Mouse (Mus musculus): ENCODE measurements around the gene Fhit. TPM values are rescaled to one million over a fixed set of nuclear protein-coding genes. Genes with fewer than 3 reads are reported as not detected.

Fhit gene
- polyA plus RNA-seq, 1 experiment: 0.25 TPM

- no peaks in the 10 kb centered on the region for H3K4me1 ChIP-seq
- no peak for TF ChIP-seq FLI1 (IDR thresholded peaks at IDR 0.05; ENCODE audit: low read length)
- TF ChIP-seq GATA1 (IDR thresholded peaks at IDR 0.05; ENCODE audit: borderline replicate concordance, low read length): no peak
- peaks cover 5% of the 10 kb centered on the region; the same call in 1 of the 2 replicates for H3K9me3 ChIP-seq
- H3K4me3 ChIP-seq (replicated peaks): no peak overlapping the region
- H3K36me3 ChIP-seq (replicated peaks; ENCODE audit: low read length): no peaks in the 10 kb centered on the region
- no peaks in the 10 kb centered on the region for H3K27me3 ChIP-seq (replicated peaks)
Observed at GRCm38 (mm10) chr14:9787389-9787788, 1374.4 kb downstream of the Fhit start.

DNA sequence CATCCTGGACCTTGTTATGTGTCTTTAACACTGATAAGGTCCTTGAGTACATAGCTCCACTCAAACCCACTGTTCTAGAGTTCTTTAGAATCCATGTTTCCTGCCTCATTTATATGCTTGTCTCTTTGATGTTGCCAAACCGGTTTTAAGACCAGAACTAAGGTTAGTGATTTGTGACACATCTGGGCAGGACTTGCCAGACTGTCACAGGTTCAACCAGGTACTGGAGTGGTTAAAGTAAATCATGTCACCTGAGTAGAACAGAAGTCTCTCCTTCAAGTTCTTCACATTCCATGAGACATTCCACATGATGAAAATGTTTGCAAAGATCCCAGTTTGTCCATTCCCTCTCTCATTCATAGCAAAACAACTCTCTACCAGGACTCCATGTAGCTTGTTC, 1376.0 kb downstream of the Fhit start:
- Histone ChIP-seq H3K4me1 (no peaks in the 10 kb centered on the region), H3K36me3 (replicated peaks; ENCODE audit: low read length) (no peaks in the 10 kb centered on the region), H3K9me3 (peaks cover 5% of the 10 kb centered on the region; the same call in 1 of the 2 replicates), H3K27me3 (replicated peaks) (no peaks in the 10 kb centered on the region), H3K4me3 (replicated peaks) (no peak overlapping the region)
- TF ChIP-seq FLI1 (IDR thresholded peaks at IDR 0.05; ENCODE audit: low read length) (no peak), GATA1 (IDR thresholded peaks at IDR 0.05; ENCODE audit: borderline replicate concordance, low read length) (no peak)

GRCm38 (mm10) chr14:9751341-9751740, 1410.5 kb downstream of the Fhit start:
- Histone ChIP-seq H3K9me3 (no peaks in the 10 kb centered on the region), H3K27me3 (replicated peaks) (no peaks in the 10 kb centered on the region), H3K36me3 (replicated peaks; ENCODE audit: low read length) (no peaks in the 10 kb centered on the region), H3K4me1 (no peaks in the 10 kb centered on the region), H3K4me3 (replicated peaks) (no peak overlapping the region)
- TF ChIP-seq FLI1 (IDR thresholded peaks at IDR 0.05; ENCODE audit: low read length) (no peak), GATA1 (IDR thresholded peaks at IDR 0.05; ENCODE audit: borderline replicate concordance, low read length) (no peak)

DNA sequence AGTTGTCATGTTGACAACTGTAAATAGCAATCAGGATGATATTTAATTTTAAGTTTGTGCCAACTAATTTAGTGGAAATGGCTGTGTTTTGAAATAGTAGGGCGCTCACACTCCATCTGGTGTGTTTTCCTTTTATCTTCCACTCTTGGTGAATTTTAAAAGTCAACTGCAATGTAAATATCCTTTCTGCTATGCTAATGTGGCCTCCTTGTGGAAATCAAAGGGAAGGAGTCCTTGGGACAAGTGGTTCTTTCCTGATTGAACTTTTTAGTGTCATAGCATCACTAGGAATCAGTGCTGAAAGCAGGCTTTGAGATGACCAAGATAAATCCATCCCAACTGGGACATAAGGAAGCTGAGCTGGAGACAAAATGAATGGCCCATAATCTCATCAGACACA, 1413.1 kb downstream of the Fhit start:
- Histone ChIP-seq H3K4me3 (replicated peaks) (no peak overlapping the region), H3K36me3 (replicated peaks; ENCODE audit: low read length) (no peaks in the 10 kb centered on the region)
- TF ChIP-seq FLI1 (IDR thresholded peaks at IDR 0.05; ENCODE audit: low read length) (no peak), GATA1 (IDR thresholded peaks at IDR 0.05; ENCODE audit: borderline replicate concordance, low read length) (no peak)

GRCm38 (mm10) chr14:9721917-9722472, 1439.8 kb downstream of the Fhit start:
- H3K4me1 ChIP-seq: no peaks in the 10 kb centered on the region
- H3K4me3 ChIP-seq (replicated peaks): no peak overlapping the region
- no peaks in the 10 kb centered on the region for H3K36me3 ChIP-seq (replicated peaks; ENCODE audit: low read length)
- TF ChIP-seq GATA1 (IDR thresholded peaks at IDR 0.05; ENCODE audit: borderline replicate concordance, low read length): no peak
- no peak for TF ChIP-seq FLI1 (IDR thresholded peaks at IDR 0.05; ENCODE audit: low read length)
- H3K27me3 ChIP-seq (replicated peaks): no peaks in the 10 kb centered on the region
- H3K9me3 ChIP-seq: no peaks in the 10 kb centered on the region

More for the DNA sequence above, 1413.1 kb downstream of the Fhit start:
- Histone ChIP-seq H3K27me3 (replicated peaks) (no peaks in the 10 kb centered on the region), H3K4me1 (no peaks in the 10 kb centered on the region), H3K9me3 (no peaks in the 10 kb centered on the region)

DNA sequence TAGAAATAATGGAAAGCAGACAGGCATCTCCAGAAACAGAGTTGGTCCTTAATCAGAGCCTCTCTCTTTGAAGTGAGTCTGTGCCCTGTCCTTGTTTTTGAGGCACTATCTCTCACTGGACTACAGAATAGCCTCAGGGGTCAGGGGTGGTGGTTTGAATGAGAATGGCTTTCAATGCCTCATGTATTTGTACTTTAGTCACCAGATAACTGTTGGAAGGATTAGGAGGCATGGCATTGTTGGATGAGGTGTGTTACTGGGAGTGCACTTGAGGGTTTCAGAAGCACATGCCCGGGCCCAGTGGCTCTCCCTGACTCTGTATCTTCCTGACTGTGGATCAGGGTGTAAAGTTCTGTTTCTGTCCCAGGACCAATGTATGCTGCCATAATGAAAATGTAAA, 1463.2 kb downstream of the Fhit start:
- Histone ChIP-seq H3K4me1 (no peaks in the 10 kb centered on the region), H3K9me3 (peaks cover 12% of the 10 kb centered on the region; the same call in 1 of the 2 replicates), H3K27me3 (replicated peaks) (no peaks in the 10 kb centered on the region), H3K4me3 (replicated peaks) (no peak overlapping the region), H3K36me3 (replicated peaks; ENCODE audit: low read length) (no peaks in the 10 kb centered on the region)
- no peak for TF ChIP-seq GATA1 (IDR thresholded peaks at IDR 0.05; ENCODE audit: borderline replicate concordance, low read length)
- TF ChIP-seq FLI1 (IDR thresholded peaks at IDR 0.05; ENCODE audit: low read length): no peak

GRCm38 (mm10) chr14:9697101-9697500, 1464.7 kb downstream of the Fhit start:
- H3K4me3 ChIP-seq (replicated peaks): no peak overlapping the region
- H3K27me3 ChIP-seq (replicated peaks): no peaks in the 10 kb centered on the region
- no peak for TF ChIP-seq FLI1 (IDR thresholded peaks at IDR 0.05; ENCODE audit: low read length)
- TF ChIP-seq GATA1 (IDR thresholded peaks at IDR 0.05; ENCODE audit: borderline replicate concordance, low read length): no peak
- H3K4me1 ChIP-seq: no peaks in the 10 kb centered on the region
- H3K9me3 ChIP-seq: peaks cover 10% of the 10 kb centered on the region; the same call in 1 of the 2 replicates
- no peaks in the 10 kb centered on the region for H3K36me3 ChIP-seq (replicated peaks; ENCODE audit: low read length)

- no peaks in the 10 kb centered on the region for H3K27me3 ChIP-seq (replicated peaks)
- no peak overlapping the region for H3K4me3 ChIP-seq (replicated peaks)
- no peak for TF ChIP-seq GATA1 (IDR thresholded peaks at IDR 0.05; ENCODE audit: borderline replicate concordance, low read length)
- TF ChIP-seq FLI1 (IDR thresholded peaks at IDR 0.05; ENCODE audit: low read length): no peak
- H3K4me1 ChIP-seq: no peaks in the 10 kb centered on the region
- 0 out of 2 replicates have a peak, but pooled peaks cover 7% of the 10 kb centered on the region for H3K9me3 ChIP-seq
- no peaks in the 10 kb centered on the region for H3K36me3 ChIP-seq (replicated peaks; ENCODE audit: low read length)
Observed at GRCm38 (mm10) chr14:9696004-9696403, 1465.8 kb downstream of the Fhit start.

DNA sequence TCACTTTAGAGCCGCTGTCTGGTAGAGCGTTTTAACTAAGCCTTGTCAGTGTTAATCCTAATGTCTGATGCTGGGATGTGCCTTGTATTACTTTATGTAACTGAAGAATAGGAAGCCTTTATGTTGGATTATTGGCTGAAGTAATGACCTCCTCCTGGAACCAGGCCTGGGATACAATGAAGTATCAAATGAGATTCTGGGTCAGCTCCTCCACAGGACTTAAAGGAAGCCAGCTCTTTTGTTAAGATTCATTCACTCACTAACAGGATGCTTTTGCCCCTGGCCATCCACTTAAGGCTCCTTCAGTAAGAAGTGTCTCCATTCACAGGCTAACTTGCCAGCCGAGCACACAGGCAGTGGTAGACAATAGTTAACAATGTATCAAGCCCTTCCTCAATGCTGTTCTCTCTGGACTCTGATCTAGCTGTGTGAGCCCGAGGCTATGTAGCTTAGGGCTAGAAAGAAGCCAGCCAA, 1466.6 kb downstream of the Fhit start:
- no peak overlapping the region for H3K4me3 ChIP-seq (replicated peaks)
- H3K4me1 ChIP-seq: no peaks in the 10 kb centered on the region
- TF ChIP-seq FLI1 (IDR thresholded peaks at IDR 0.05; ENCODE audit: low read length) (no peak), GATA1 (IDR thresholded peaks at IDR 0.05; ENCODE audit: borderline replicate concordance, low read length) (no peak)
- no peaks in the 10 kb centered on the region for H3K36me3 ChIP-seq (replicated peaks; ENCODE audit: low read length)
- H3K27me3 ChIP-seq (replicated peaks): no peaks in the 10 kb centered on the region
- 0 out of 2 replicates have a peak, but pooled peaks cover 7% of the 10 kb centered on the region for H3K9me3 ChIP-seq

DNA sequence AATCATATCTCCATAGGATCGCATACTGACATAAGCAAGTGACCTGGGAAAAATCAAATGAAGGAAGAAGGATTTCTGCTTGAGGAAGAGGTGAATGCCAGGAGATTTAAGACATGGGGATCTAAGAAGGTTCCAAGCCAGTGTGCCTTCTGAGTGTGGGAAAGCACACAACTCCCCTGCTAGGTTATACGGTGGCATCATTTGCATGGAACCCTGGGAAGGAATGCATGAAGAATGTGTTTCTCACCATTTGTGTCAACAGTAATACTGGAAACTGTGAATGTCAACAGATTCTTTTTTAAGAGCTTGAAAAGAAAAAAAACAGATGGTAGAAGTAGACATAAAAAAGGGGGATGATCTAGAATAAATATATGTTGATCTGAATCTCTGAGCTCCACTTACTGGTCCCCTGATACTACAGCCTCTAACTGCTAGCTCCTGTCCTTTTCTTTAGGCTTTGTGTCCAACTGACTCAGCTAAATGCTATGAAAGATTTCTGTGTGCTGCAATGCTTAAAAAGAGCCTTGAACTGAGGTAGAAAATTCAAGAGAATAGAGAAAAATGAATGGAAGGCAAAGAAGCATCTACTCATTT, 1473.1 kb downstream of the Fhit start:
- H3K4me3 ChIP-seq (replicated peaks): no peak overlapping the region
- H3K27me3 ChIP-seq (replicated peaks): no peaks in the 10 kb centered on the region
- no peaks in the 10 kb centered on the region for H3K36me3 ChIP-seq (replicated peaks; ENCODE audit: low read length)
- TF ChIP-seq FLI1 (IDR thresholded peaks at IDR 0.05; ENCODE audit: low read length) (no peak), GATA1 (IDR thresholded peaks at IDR 0.05; ENCODE audit: borderline replicate concordance, low read length) (no peak)
- no peaks in the 10 kb centered on the region for H3K4me1 ChIP-seq
- H3K9me3 ChIP-seq: no peaks in the 10 kb centered on the region

Measured in megakaryocyte, embryonic 14.5 days (primary cell).